Mouse (Mus musculus): ENCODE results near the gene Cnpy4. TPM values are rescaled to one million over a fixed set of nuclear protein-coding genes. Genes with fewer than 3 reads are reported as not detected.
A peak's percentile ranks its signal among the peaks of the same experiment; 100 is the strongest.

Gene Cnpy4
- 1.6 and 1.7 TPM in 2 replicates for polyA plus RNA-seq (2012; rRNA removed)

GRCm38 (mm10) chr5:138186950-138187638, at the start of gene Cnpy4, which contains the start of gene Taf6:
Gene Cnpy4 (plus strand): TSS chr5:138187485.
Gene Taf6 (minus strand): TSS chr5:138187451.
- Histone ChIP-seq H3K4me1 (ENCODE audit: control insufficient read depth, insufficient read depth, low read length) (peaks cover 6% of the 10 kb centered on the region), H3K36me3 (ENCODE audit: control insufficient read depth, insufficient read depth, low read length) (no peaks in the 10 kb centered on the region), H3K4me3 (ENCODE audit: control insufficient read depth, low read depth, low read length) (peak within 1 kb of the TSS; percentile 98), H3K27me3 (ENCODE audit: control insufficient read depth, insufficient read depth, low read length) (no peaks in the 10 kb centered on the region), H3K27ac (ENCODE audit: control insufficient read depth, insufficient read depth, low read depth, low read length) (peak within 1 kb of the TSS; percentile 97)
- TF ChIP-seq CTCF (IDR thresholded peaks at IDR 0.05; ENCODE audit: control insufficient read depth, insufficient read depth, insufficient replicate concordance, low read depth, low read length) (no peak), POLR2A (IDR thresholded peaks at IDR 0.05; ENCODE audit: control insufficient read depth, low read depth, low read length) (peak; percentile 90)

- H3K27me3 ChIP-seq (ENCODE audit: control insufficient read depth, insufficient read depth, low read length) = no peaks in the 10 kb centered on the region
- no peaks in the 10 kb centered on the region for H3K36me3 ChIP-seq (ENCODE audit: control insufficient read depth, insufficient read depth, low read length)
- H3K4me1 ChIP-seq (ENCODE audit: control insufficient read depth, insufficient read depth, low read length) = no peaks in the 10 kb centered on the region
- TF ChIP-seq CTCF (IDR thresholded peaks at IDR 0.05; ENCODE audit: control insufficient read depth, insufficient read depth, insufficient replicate concordance, low read depth, low read length) (no peak), POLR2A (IDR thresholded peaks at IDR 0.05; ENCODE audit: control insufficient read depth, low read depth, low read length) (no peak)
- H3K27ac ChIP-seq (ENCODE audit: control insufficient read depth, insufficient read depth, low read depth, low read length) = no peak overlapping the region
- no peak overlapping the region for H3K4me3 ChIP-seq (ENCODE audit: control insufficient read depth, low read depth, low read length)
Measured at GRCm38 (mm10) chr5:138137935-138138549, 49.2 kb upstream of the Cnpy4 start.

- no peak overlapping the region for H3K4me3 ChIP-seq (ENCODE audit: control insufficient read depth, low read depth, low read length)
- TF ChIP-seq CTCF (IDR thresholded peaks at IDR 0.05; ENCODE audit: control insufficient read depth, insufficient read depth, insufficient replicate concordance, low read depth, low read length) (no peak), POLR2A (IDR thresholded peaks at IDR 0.05; ENCODE audit: control insufficient read depth, low read depth, low read length) (no peak)
- no peak overlapping the region for H3K27ac ChIP-seq (ENCODE audit: control insufficient read depth, insufficient read depth, low read depth, low read length)
- H3K27me3 ChIP-seq (ENCODE audit: control insufficient read depth, insufficient read depth, low read length) = no peaks in the 10 kb centered on the region
- no peaks in the 10 kb centered on the region; the same call in 1 of the 2 replicates for H3K36me3 ChIP-seq (ENCODE audit: control insufficient read depth, insufficient read depth, low read length)
- H3K4me1 ChIP-seq (ENCODE audit: control insufficient read depth, insufficient read depth, low read length) = no peaks in the 10 kb centered on the region
Measured at GRCm38 (mm10) chr5:138138585-138138984, 48.7 kb upstream of the Cnpy4 start.

- H3K27me3 ChIP-seq (ENCODE audit: control insufficient read depth, insufficient read depth, low read length) = no peaks in the 10 kb centered on the region
- no peak overlapping the region for H3K27ac ChIP-seq (ENCODE audit: control insufficient read depth, insufficient read depth, low read depth, low read length)
- H3K4me3 ChIP-seq (ENCODE audit: control insufficient read depth, low read depth, low read length) = no peak overlapping the region
- H3K4me1 ChIP-seq (ENCODE audit: control insufficient read depth, insufficient read depth, low read length) = no peaks in the 10 kb centered on the region; the same call in 1 of the 2 replicates
- H3K36me3 ChIP-seq (ENCODE audit: control insufficient read depth, insufficient read depth, low read length) = peaks cover 3% of the 10 kb centered on the region
- TF ChIP-seq CTCF (IDR thresholded peaks at IDR 0.05; ENCODE audit: control insufficient read depth, insufficient read depth, insufficient replicate concordance, low read depth, low read length) (no peak), POLR2A (IDR thresholded peaks at IDR 0.05; ENCODE audit: control insufficient read depth, low read depth, low read length) (no peak)
Measured at GRCm38 (mm10) chr5:138154390-138154789, 32.9 kb upstream of the Cnpy4 start.

GRCm38 (mm10) chr5:138155443-138155976, 31.8 kb upstream of the Cnpy4 start, which contains the start of gene Zfp113:
Gene Zfp113 (minus strand): TSS chr5:138155744.
- H3K36me3 ChIP-seq (ENCODE audit: control insufficient read depth, insufficient read depth, low read length) = peaks cover 3% of the 10 kb centered on the region
- peak; percentile 82; the same call in 1 of the 2 replicates for TF ChIP-seq CTCF (IDR thresholded peaks at IDR 0.05; ENCODE audit: control insufficient read depth, insufficient read depth, insufficient replicate concordance, low read depth, low read length)
- TF ChIP-seq POLR2A (IDR thresholded peaks at IDR 0.05; ENCODE audit: control insufficient read depth, low read depth, low read length) = peak; percentile 70
- H3K27ac ChIP-seq (ENCODE audit: control insufficient read depth, insufficient read depth, low read depth, low read length) = peak within 1 kb of the TSS; percentile 90

GRCm38 (mm10) chr5:138160224-138160762, 27.0 kb upstream of the Cnpy4 start:
- H3K4me1 ChIP-seq (ENCODE audit: control insufficient read depth, insufficient read depth, low read length) = no peaks in the 10 kb centered on the region; the same call in 1 of the 2 replicates
- no peaks in the 10 kb centered on the region for H3K27me3 ChIP-seq (ENCODE audit: control insufficient read depth, insufficient read depth, low read length)
- no peak overlapping the region for H3K4me3 ChIP-seq (ENCODE audit: control insufficient read depth, low read depth, low read length)
- no peak overlapping the region for H3K27ac ChIP-seq (ENCODE audit: control insufficient read depth, insufficient read depth, low read depth, low read length)
- TF ChIP-seq CTCF (IDR thresholded peaks at IDR 0.05; ENCODE audit: control insufficient read depth, insufficient read depth, insufficient replicate concordance, low read depth, low read length) (no peak), POLR2A (IDR thresholded peaks at IDR 0.05; ENCODE audit: control insufficient read depth, low read depth, low read length) (no peak)
- H3K36me3 ChIP-seq (ENCODE audit: control insufficient read depth, insufficient read depth, low read length) = peaks cover 1% of the 10 kb centered on the region; the same call in 1 of the 2 replicates

More at GRCm38 (mm10) chr5:138155443-138155976, 31.8 kb upstream of the Cnpy4 start, which contains the start of gene Zfp113:
- H3K27me3 ChIP-seq (ENCODE audit: control insufficient read depth, insufficient read depth, low read length) = no peaks in the 10 kb centered on the region
- H3K4me3 ChIP-seq (ENCODE audit: control insufficient read depth, low read depth, low read length) = peak within 1 kb of the TSS; percentile 97
- no peaks in the 10 kb centered on the region; the same call in none of the 2 replicates for H3K4me1 ChIP-seq (ENCODE audit: control insufficient read depth, insufficient read depth, low read length)

All from testis, adult 2 months (tissue).